Mouse (Mus musculus): Measurements from ENCODE around the gene Dcaf4. TPM values are rescaled to one million over a fixed set of nuclear protein-coding genes. Genes with fewer than 3 reads are reported as not detected.

The Dcaf4 gene
- 28.2 and 29.9 TPM in 2 replicates for polyA plus RNA-seq (2016; fragmentation: Nextera tagmentation; extraction: Ambion mirVana)

DNA sequence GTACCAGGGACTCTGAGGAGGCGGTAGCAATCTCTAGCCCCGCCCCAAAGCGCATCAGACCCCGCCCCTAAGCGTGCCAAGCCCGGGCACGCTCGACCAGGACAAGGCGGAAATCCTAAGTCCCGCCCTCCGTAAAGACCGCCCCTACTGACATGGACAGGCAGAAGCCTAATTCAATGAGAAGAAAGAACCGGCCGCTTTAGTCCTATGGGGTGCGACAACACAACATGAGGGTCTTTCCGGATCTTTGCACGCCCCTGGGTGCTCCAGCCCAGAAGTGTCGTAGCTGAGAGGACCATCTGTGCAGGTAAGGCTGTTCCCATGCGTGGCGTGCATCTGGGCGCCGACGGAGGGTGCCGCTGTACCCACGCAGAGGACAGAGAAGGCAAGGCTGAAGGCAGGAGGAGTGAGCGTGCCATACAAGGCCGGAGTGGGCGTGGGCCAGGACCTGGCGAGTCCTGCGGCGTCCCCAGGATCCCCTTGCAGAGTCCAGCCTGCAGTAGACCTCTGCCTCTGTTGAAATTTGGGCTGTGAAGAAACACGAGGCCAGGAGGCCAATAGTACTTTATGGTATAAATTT is at the start of gene Dcaf4:
Dcaf4 (plus strand) TSS at position 156 of the 580 bp plus-strand sequence.
- Histone ChIP-seq H3K9ac (peak within 1 kb of the TSS; percentile 78), H3K4me1 (peaks cover 14% of the 10 kb centered on the region), H3K4me2 (replicated peaks) (peak within 1 kb of the TSS; percentile 72), H3K36me3 (no peaks in the 10 kb centered on the region), H3K27ac (peak within 1 kb of the TSS; percentile 67; the same call in 1 of the 2 replicates), H3K27me3 (no peaks in the 10 kb centered on the region), H3K4me3 (peak within 1 kb of the TSS; percentile 80), H3K9me3 (replicated peaks) (no peaks in the 10 kb centered on the region)
- WGBS: under 1% methylated on average over 32 of the region's 32 CpGs
- ATAC-seq (ENCODE audit: low FRiP score): peak; percentile 99

DNA sequence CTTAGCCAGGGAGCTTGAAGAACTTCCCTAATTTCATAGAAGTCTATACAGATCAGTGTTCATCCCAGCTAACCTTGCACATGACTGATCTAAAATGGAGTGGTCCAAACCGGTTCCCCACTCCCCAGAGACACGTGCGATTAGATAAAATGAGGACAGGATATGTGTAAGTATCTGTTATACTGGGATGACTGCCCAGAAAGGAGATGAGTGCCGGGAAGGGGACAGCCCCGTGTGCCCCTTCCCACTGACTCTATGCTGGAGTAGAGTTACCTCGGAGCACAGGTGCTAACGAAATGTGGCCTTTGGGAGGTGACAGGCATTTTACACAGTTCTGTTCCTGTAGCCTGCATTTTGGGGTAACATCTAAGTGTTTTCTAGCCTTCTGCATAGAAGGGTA is 48.5 kb upstream of the Dcaf4 start:
- Histone ChIP-seq H3K9ac (no peak overlapping the region), H3K27me3 (no peaks in the 10 kb centered on the region), H3K4me1 (peaks cover 28% of the 10 kb centered on the region), H3K36me3 (no peaks in the 10 kb centered on the region), H3K27ac (no peak overlapping the region), H3K4me3 (no peak overlapping the region), H3K4me2 (replicated peaks) (no peak overlapping the region), H3K9me3 (replicated peaks) (no peaks in the 10 kb centered on the region)
- ATAC-seq (ENCODE audit: low FRiP score): no peak
- WGBS: 75% methylated on average over 7 of the region's 7 CpGs

DNA sequence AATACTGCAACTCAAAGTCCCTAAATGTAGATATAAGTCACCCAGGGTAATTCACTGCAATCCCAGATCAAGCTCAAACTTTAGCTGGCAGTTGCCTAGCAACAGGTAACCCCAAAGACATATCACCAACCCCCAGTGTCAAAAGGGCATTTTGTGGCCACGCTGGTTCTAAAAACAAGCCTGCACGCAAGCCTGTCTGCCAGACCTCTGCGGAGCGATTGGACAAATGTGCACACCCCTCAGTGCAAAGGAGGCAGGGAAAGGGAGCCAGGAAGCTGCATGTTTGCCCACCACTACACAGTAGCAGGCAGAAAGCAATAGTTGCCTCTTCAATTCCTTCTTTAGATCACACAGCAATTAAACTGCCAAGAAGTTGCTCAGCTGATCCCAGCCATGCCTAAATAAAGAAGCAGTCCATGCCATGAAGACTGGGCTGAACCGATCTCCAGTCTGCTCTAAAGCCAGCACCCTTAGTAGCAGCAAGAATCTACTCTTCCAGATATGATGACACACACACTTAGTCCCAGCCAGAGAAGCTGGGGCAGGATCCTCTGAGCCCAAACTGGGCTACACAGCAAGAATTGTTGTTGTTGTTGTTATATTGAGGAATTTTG is 46.2 kb upstream of the Dcaf4 start:
- H3K9ac ChIP-seq: no peak overlapping the region
- no peak overlapping the region for H3K27ac ChIP-seq
- H3K4me1 ChIP-seq: peaks cover 24% of the 10 kb centered on the region
- no peaks in the 10 kb centered on the region for H3K9me3 ChIP-seq (replicated peaks)
- ATAC-seq (ENCODE audit: low FRiP score): no peak
- WGBS: 43% methylated on average over 5 of the region's 5 CpGs
- H3K27me3 ChIP-seq: no peaks in the 10 kb centered on the region
- no peaks in the 10 kb centered on the region for H3K36me3 ChIP-seq
- no peak overlapping the region for H3K4me2 ChIP-seq (replicated peaks)
- no peak overlapping the region for H3K4me3 ChIP-seq

DNA sequence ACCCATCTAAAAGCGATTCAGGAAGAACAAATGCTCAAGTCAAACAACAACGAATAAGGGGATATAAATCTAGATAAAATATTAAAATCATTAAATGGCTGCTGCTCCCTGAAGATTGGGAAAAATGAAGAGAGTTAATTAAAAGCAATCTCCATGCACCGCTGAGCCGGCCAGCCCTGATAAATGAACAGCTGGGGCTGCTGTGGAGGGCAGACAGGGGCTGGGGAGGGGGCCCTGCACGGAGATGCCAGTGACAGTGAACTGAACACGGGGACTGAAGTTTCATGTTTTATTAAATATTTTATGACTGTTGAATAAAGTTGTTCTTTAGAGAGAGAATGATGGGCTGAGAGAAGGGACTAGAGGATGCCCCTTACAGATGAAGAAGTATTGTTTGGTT is 44.8 kb upstream of the Dcaf4 start:
- Histone ChIP-seq H3K4me2 (replicated peaks) (no peak overlapping the region; the same call in 1 of the 2 replicates), H3K27ac (peak overlapping the region; percentile 70), H3K4me1 (peaks cover 24% of the 10 kb centered on the region), H3K27me3 (no peaks in the 10 kb centered on the region), H3K9ac (no peak overlapping the region), H3K36me3 (no peaks in the 10 kb centered on the region), H3K9me3 (replicated peaks) (no peaks in the 10 kb centered on the region), H3K4me3 (no peak overlapping the region)
- ATAC-seq (ENCODE audit: low FRiP score): no peak
- WGBS: 40% methylated on average over 6 of the region's 6 CpGs

DNA sequence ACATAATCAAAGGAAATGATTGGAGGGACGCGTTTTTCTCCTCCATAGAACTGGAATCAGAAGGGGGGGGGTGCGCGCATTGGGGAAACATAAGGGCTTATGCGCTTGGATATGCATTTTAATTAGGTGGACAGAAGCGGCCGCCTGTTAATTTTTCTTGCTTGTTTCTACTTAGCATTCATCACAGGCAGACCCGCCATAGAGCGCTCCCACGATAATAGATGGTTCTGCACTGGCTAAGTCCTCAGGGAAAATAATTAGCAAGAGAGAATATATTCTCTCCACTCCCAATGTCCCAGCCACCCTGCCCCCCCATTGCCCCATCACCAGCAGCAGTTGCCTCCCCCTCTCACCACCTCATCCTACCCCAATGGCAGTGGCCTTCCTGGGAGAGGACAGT is 44.0 kb upstream of the Dcaf4 start:
- no peaks in the 10 kb centered on the region for H3K36me3 ChIP-seq
- peaks cover 22% of the 10 kb centered on the region for H3K4me1 ChIP-seq
- WGBS: 42% methylated on average over 10 of the region's 10 CpGs
- H3K27ac ChIP-seq: peak overlapping the region; percentile 52
- no peaks in the 10 kb centered on the region for H3K9me3 ChIP-seq (replicated peaks)
- no peak overlapping the region for H3K9ac ChIP-seq
- H3K4me3 ChIP-seq: no peak overlapping the region
- H3K4me2 ChIP-seq (replicated peaks): no peak overlapping the region
- ATAC-seq (ENCODE audit: low FRiP score): peak; percentile 66; the same call in 1 of the 2 replicates
- no peaks in the 10 kb centered on the region for H3K27me3 ChIP-seq

DNA sequence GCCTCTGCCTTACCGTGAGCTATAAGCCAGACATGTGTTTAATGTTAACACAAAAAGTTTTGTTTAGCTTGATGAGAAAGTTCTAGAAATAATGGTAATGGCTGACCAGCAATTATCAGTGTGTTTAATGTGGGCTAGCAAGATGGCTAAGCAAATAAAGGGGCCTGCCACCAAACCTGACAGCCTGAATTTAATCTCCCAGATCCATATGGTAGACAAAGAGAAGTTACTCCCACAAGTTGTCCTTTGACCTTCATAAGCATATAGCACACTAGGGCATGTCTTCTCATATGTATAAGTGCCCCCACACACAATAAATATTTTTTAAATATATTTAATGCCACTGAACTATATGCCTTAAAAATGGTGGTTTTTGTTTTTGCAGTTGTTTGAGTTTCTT is 41.1 kb upstream of the Dcaf4 start:
- Histone ChIP-seq H3K27me3 (no peaks in the 10 kb centered on the region), H3K4me2 (replicated peaks) (no peak overlapping the region), H3K4me1 (peaks cover 17% of the 10 kb centered on the region), H3K9me3 (replicated peaks) (no peaks in the 10 kb centered on the region), H3K36me3 (no peaks in the 10 kb centered on the region), H3K27ac (no peak overlapping the region), H3K9ac (no peak overlapping the region), H3K4me3 (no peak overlapping the region)
- ATAC-seq (ENCODE audit: low FRiP score): no peak
- 76% methylated on average over 1 of the region's 1 CpGs for WGBS

DNA sequence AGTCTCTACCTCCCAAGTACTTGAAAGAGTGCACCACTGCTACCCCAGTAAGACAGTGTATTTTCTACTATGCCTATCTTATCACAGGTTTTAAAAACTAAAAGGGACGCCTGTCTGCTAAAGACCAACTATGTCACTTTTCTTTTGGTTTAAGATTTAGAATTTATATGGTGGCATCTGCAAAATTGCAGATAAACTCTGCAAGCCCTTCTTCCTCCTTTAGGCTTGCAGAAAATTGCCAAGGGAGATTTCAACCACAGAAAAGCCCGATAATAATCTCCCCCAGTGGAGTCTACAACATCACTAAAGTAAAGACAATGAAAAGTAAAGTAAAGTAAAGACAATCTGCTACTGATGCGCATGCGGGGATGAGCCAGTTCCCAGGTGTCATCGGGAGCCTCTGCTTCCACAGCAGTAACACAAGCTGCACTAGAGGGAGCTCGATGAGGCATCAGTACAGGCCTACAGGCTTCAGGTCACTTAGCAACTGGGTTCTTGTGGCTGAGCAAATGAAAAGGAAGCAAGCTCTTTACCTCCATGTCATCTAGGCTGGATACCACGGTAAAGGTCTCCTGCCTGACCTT is 40.4 kb upstream of the Dcaf4 start:
- no peak for ATAC-seq (ENCODE audit: low FRiP score)
- H3K27me3 ChIP-seq: no peaks in the 10 kb centered on the region
- no peaks in the 10 kb centered on the region for H3K9me3 ChIP-seq (replicated peaks)
- 73% methylated on average over 7 of the region's 7 CpGs for WGBS
- H3K4me3 ChIP-seq: no peak overlapping the region
- H3K4me2 ChIP-seq (replicated peaks): no peak overlapping the region
- H3K27ac ChIP-seq: no peak overlapping the region
- no peaks in the 10 kb centered on the region for H3K36me3 ChIP-seq
- H3K9ac ChIP-seq: no peak overlapping the region
- H3K4me1 ChIP-seq: peaks cover 18% of the 10 kb centered on the region

DNA sequence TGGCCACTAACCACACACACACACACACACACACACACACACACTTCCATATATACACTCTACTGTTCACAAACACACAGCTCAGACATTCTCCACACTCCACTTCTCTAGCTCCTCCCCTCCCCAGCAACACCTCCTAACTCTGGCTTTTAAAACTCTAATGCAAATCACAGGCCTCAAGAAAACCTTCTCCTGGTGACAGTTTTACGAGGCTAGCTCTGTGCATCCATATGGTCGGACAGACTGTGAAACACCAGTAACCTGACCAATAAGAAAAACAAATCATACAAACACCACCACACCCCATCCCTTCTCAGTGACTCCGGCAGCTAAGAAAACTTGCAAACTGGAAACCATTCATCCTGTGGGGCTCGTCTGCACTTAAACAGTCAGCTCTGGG is 38.8 kb upstream of the Dcaf4 start:
- Histone ChIP-seq H3K4me3 (no peak overlapping the region), H3K27ac (no peak overlapping the region), H3K9me3 (replicated peaks) (no peaks in the 10 kb centered on the region), H3K36me3 (no peaks in the 10 kb centered on the region), H3K9ac (no peak overlapping the region), H3K27me3 (no peaks in the 10 kb centered on the region), H3K4me2 (replicated peaks) (no peak overlapping the region), H3K4me1 (peaks cover 8% of the 10 kb centered on the region)
- ATAC-seq (ENCODE audit: low FRiP score): no peak
- 65% methylated on average over 4 of the region's 4 CpGs for WGBS

DNA sequence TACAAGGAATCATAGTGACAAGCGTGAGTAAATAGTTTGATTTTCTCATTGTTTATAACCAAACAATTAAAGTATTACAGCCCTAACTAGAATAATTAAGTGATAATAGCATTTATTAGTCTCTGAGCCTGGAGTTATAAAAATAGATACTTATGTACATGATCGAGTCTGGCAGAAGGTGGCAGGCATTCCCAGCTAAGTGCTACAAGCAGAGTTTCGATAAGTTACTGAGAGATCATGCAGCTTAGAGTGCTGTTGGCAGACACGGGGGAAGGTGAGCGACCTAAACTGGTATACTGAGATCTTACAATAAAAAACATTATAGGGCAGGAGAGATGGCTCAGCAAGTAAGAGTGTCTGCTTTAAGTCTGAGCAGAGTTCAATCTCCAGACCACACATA is 36.6 kb upstream of the Dcaf4 start:
- Histone ChIP-seq H3K27me3 (no peaks in the 10 kb centered on the region), H3K36me3 (no peaks in the 10 kb centered on the region), H3K27ac (no peak overlapping the region), H3K9me3 (replicated peaks) (no peaks in the 10 kb centered on the region), H3K4me3 (no peak overlapping the region), H3K9ac (no peak overlapping the region), H3K4me2 (replicated peaks) (no peak overlapping the region), H3K4me1 (peaks cover 15% of the 10 kb centered on the region)
- no peak for ATAC-seq (ENCODE audit: low FRiP score)
- WGBS: 82% methylated on average over 5 of the region's 5 CpGs

DNA sequence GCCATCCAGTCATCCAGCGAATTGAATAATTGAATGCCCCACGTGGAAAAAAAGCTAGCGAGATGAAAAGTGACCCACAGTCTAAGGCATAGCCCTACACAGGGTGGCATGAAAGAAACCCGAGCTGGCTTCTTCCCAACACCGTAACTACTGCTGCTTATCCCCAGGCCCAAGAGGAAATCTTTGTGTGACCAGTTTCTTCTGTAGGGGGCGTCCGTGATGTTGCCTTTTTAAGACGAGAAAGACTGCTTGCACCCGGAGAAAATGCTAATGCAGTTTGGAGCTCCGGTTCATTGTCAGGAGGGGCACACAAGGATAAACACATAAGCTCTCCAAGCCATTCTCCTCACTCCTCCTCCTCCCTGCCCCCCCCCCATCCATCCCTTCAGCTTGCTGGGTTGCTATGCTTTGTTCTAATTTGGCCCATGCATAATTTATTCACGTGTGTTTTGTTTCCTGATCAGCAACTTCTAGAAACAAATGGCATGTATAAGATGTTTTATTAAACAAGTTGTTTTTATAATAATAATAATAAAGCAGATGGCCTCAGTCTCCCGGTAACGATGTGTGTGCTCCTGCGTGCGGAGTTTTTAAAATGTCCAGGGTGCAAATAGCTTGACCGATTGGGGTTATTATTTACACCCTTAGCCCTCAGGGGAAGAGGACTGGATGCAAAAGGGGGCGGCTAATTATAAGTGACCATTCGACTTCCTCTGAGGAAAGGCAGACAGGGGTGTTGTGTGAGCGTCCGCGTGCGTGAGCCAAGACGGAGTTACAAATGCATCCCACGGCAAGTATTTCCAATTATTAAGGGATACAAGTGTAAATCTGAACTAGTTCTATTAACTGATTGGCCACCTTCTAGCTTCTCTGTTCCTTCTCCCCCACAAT is 35.2 kb upstream of the Dcaf4 start:
- H3K9ac ChIP-seq: peak overlapping the region; percentile 77
- H3K27ac ChIP-seq: peak overlapping the region; percentile 89; the same call in 1 of the 2 replicates
- H3K9me3 ChIP-seq (replicated peaks): no peaks in the 10 kb centered on the region
- H3K4me1 ChIP-seq: peaks cover 19% of the 10 kb centered on the region
- H3K4me2 ChIP-seq (replicated peaks): peak overlapping the region; percentile 92
- no peak for ATAC-seq (ENCODE audit: low FRiP score)
- no peaks in the 10 kb centered on the region; the same call in 1 of the 2 replicates for H3K27me3 ChIP-seq
- peak overlapping the region; percentile 75 for H3K4me3 ChIP-seq
- H3K36me3 ChIP-seq: no peaks in the 10 kb centered on the region
- under 1% methylated on average over 24 of the region's 24 CpGs for WGBS

DNA sequence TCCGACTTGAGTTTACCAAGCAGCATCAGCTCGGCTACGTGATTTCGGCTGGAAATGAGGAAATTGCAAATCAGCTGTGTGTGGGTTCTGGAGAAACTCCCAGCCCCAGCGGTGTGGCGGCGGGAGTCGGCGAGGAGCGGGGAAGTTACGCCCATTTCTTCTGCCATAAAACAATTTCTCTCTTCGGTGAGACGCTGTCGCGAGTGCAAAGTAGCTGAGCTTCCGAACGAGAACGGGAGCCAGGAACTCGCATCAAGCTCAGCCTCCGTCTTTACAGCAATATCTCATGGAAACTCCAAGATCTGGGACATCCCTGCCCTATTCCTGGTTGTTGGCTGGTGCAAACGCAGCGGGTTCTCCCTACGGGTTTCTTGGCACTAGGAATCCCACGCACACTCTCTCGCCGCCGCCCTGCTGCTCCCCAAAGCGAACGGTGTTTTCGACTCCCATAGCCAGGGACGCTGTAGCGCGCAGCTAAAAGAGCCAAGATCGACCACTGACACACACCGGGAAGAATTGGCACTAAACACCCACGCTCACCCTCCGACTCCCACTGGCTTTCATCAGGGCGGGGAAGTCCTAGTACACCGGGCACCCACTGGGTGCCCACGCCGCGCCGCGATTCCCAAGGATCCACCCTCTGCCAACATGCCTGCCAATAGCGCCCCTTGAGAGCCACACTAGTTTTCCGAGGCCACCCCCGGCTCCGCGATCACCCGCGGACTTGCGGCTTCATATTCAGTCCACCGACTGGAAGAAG is 34.2 kb upstream of the Dcaf4 start:
- Histone ChIP-seq H3K9ac (peak overlapping the region; percentile 77), H3K36me3 (no peaks in the 10 kb centered on the region), H3K4me3 (peak overlapping the region; percentile 75), H3K9me3 (replicated peaks) (peaks cover under 1% of the 10 kb centered on the region), H3K27me3 (no peaks in the 10 kb centered on the region; the same call in 1 of the 2 replicates), H3K27ac (peak overlapping the region; percentile 89), H3K4me1 (peaks cover 19% of the 10 kb centered on the region), H3K4me2 (replicated peaks) (peak overlapping the region; percentile 92)
- WGBS: under 1% methylated on average over 53 of the region's 53 CpGs
- 0 out of 2 replicates have a peak, but pooled peaks have one; percentile 3 for ATAC-seq (ENCODE audit: low FRiP score)

Data from hindbrain, embryonic 12.5 days (tissue).